Comparison of ENCODE assay signal across 8 mouse cellular contexts in the genomic region with DNA sequence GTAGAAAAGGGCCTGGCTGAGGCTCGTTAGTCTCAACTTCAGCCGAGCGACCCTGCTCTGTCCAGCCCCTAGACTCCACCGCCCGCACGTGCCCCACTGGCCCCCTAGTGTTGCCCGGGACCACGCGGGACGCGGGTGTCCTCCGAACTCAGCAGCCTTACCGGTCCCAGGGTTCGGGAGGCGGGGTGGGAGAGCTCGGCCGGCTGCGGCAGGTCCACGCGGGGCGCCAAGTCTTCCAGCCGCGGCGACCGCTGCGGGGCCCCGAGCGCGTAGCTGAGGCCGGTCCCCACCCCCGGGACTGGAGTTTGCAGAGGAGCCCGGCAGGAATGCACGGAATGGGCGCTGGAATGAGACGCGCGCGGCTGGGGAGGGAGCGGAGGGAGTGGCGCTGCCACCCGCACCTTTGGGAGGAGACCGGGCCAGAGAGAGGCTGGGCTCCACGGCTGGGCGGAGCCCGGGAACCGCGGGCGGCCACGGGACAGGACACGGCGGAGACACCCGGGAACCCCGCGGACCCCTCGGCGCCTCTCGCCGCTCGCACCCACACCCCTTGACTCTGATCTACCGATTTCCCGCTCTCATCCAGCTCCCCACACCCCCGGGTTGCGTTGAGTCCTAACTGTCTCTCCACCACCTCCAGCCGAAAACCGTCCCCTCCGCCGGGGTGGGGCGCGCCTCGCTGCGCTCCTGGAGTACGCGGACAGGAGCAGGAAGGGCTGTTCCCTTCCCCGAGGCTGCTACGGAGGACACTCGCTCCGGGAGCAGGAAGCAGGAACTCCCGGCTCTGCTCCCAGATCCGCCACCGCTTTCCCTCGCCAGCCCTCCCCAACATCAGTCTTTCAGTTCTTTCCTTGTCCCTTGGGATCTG. TPM values are rescaled to one million over a fixed set of nuclear protein-coding genes. Genes with fewer than 3 reads are reported as not detected.
A peak's percentile ranks its signal among the peaks of the same experiment; 100 is the strongest.
DNase-seq lines count a peak whose midpoint lies in the region; ATAC-seq lines count a peak whose summit lies in the region.

TSS of gene Tead4 (minus strand) at position 690 of the 868 bp plus-strand sequence.

- 0 out of 2 replicates have a peak within 1 kb of the TSS, but pooled peaks have one; percentile 30 for H3K27ac ChIP-seq in embryonic facial prominence, embryonic 12.5 days
- peak within 1 kb of the TSS; percentile 64 for H3K27ac ChIP-seq in heart, embryonic 11.5 days (ENCODE audit: low read depth, low read length)
- peak within 1 kb of the TSS; percentile 85 for H3K27ac ChIP-seq in lung, embryonic 15.5 days

- peak within 1 kb of the TSS; percentile 98 for H3K4me2 ChIP-seq in embryonic facial prominence, embryonic 12.5 days (replicated peaks)
- peak within 1 kb of the TSS; percentile 94 for H3K4me2 ChIP-seq in heart, embryonic 11.5 days
- H3K4me2 ChIP-seq in lung, embryonic 15.5 days, result peak within 1 kb of the TSS; percentile 89

- peaks cover 34% of the 10 kb centered on the region for H3K27me3 ChIP-seq in embryonic facial prominence, embryonic 12.5 days
- H3K27me3 ChIP-seq in heart, embryonic 11.5 days (ENCODE audit: control insufficient read depth, insufficient read depth, low read length), result peaks cover 18% of the 10 kb centered on the region
- H3K27me3 ChIP-seq in lung, embryonic 15.5 days, result peaks cover 14% of the 10 kb centered on the region; the same call in 1 of the 2 replicates

- no peaks in the 10 kb centered on the region for H3K9me3 ChIP-seq in embryonic facial prominence, embryonic 12.5 days
- H3K9me3 ChIP-seq in heart, embryonic 11.5 days (replicated peaks; ENCODE audit: control insufficient read depth, low read length), result peaks cover 2% of the 10 kb centered on the region; the same call in 1 of the 2 replicates
- no peaks in the 10 kb centered on the region for H3K9me3 ChIP-seq in lung, embryonic 15.5 days

- H3K4me1 ChIP-seq in embryonic facial prominence, embryonic 12.5 days, result peaks cover 16% of the 10 kb centered on the region
- peaks cover 15% of the 10 kb centered on the region for H3K4me1 ChIP-seq in heart, embryonic 11.5 days (ENCODE audit: control insufficient read depth, insufficient read depth, low read length)
- H3K4me1 ChIP-seq in lung, embryonic 15.5 days, result peaks cover 39% of the 10 kb centered on the region

- peak; percentile 82 for ATAC-seq in embryonic facial prominence, embryonic 12.5 days (ENCODE audit: insufficient number of reproducible peaks, insufficient read depth, low FRiP score, low TSS enrichment)
- peak; percentile 78 for ATAC-seq in heart, embryonic 11.5 days (replicated peaks; ENCODE audit: insufficient number of reproducible peaks, low FRiP score, low TSS enrichment)
- ATAC-seq in lung, embryonic 15.5 days (ENCODE audit: borderline replicate concordance, extremely low read depth, low FRiP score, low TSS enrichment), result peak; percentile 89

- H3K4me3 ChIP-seq in embryonic facial prominence, embryonic 12.5 days, result peak within 1 kb of the TSS; percentile 74
- peak within 1 kb of the TSS; percentile 74 for H3K4me3 ChIP-seq in heart, embryonic 11.5 days (ENCODE audit: low read depth, low read length)
- peak within 1 kb of the TSS; percentile 62 for H3K4me3 ChIP-seq in lung, embryonic 15.5 days

- no peaks in the 10 kb centered on the region for H3K36me3 ChIP-seq in embryonic facial prominence, embryonic 12.5 days
- no peaks in the 10 kb centered on the region for H3K36me3 ChIP-seq in heart, embryonic 11.5 days (ENCODE audit: control insufficient read depth, insufficient read depth, low read length)
- no peaks in the 10 kb centered on the region for H3K36me3 ChIP-seq in lung, embryonic 15.5 days

- H3K9ac ChIP-seq in embryonic facial prominence, embryonic 12.5 days, result peak within 1 kb of the TSS; percentile 68
- H3K9ac ChIP-seq in heart, embryonic 11.5 days (ENCODE audit: low read depth, low read length), result peak within 1 kb of the TSS; percentile 79
- peak within 1 kb of the TSS; percentile 58 for H3K9ac ChIP-seq in lung, embryonic 15.5 days

- peak; percentile 82 for DNase-seq in 3T3-L1 (ENCODE audit: low read depth, low spot score)
- DNase-seq in adrenal gland, postnatal 14 days, result peak; percentile 88
- peak; percentile 78 for DNase-seq in kidney, adult 8-10 months
- peak; percentile 70 for DNase-seq in ovary, adult 18-20 months (ENCODE audit: low spot score)
- DNase-seq in B cell, adult 2 months, result no peak

- under 1% methylated on average over 81 of the region's 81 CpGs for WGBS in embryonic facial prominence, embryonic 12.5 days
- under 1% methylated on average over 81 of the region's 81 CpGs for WGBS in heart, embryonic 11.5 days (ENCODE audit: insufficient replicate concordance)
- under 1% methylated on average over 70 of the region's 81 CpGs for WGBS in lung, embryonic 15.5 days

RNA-seq across cellular contexts. Expression of gene Tead4, which starts in this region (rescaled TPM):
- 4.7 and 5.4 TPM in 2 replicates for total RNA-seq in adrenal gland, postnatal 14 days (2021)
- 2.4 and 3.6 TPM in 2 replicates for polyA plus RNA-seq in embryonic facial prominence, embryonic 12.5 days (2016; fragmentation: Nextera tagmentation; extraction: Ambion mirVana)
- polyA plus RNA-seq in heart, embryonic 11.5 days (2014; fragmentation: Nextera tagmentation; extraction: Ambion mirVana), result 2.3 and 4.1 TPM in 2 replicates
- 5.1 and 5.6 TPM in 2 replicates for polyA plus RNA-seq in lung, embryonic 15.5 days (2015; fragmentation: Nextera tagmentation; extraction: Ambion mirVana)

Comparison
In these comparisons a context has a peak if more than half of its experiments do, and no peak if none do; other contexts are left out.
1. DNase-seq: peak in 3T3-L1 (single experiment), adrenal gland, postnatal 14 days (single experiment), kidney, adult 8-10 months (2 of 2) and ovary, adult 18-20 months (single experiment); none in B cell, adult 2 months (0 of 2).
2. H3K27ac ChIP-seq: peak in every context shown above with its lines; median percentile 85 in lung, embryonic 15.5 days; 64 in heart, embryonic 11.5 days; 30 in embryonic facial prominence, embryonic 12.5 days.
3. Peak in every context shown above with its lines, with median percentiles within 50 percentile points of each other: ATAC-seq, H3K4me2 ChIP-seq, H3K4me3 ChIP-seq and H3K9ac ChIP-seq.